Mouse (Mus musculus) CD4-positive, CD25-positive, alpha-beta regulatory T cell, adult 2 months (primary cell): Measurements from ENCODE around the gene Rgs8.
A peak's percentile ranks its signal among the peaks of the same experiment; 100 is the strongest.

Source experiments
- DNase-seq: peaks from one replicate; pipeline ENCODE4 v3.0.0-alpha.2; 2012; ENCODE audit warnings: low read depth, low spot score

Rgs8 gene

GRCm38 (mm10) chr1:153704996-153705395, 52.2 kb downstream of the Rgs8 start:
- no peak for DNase-seq

- DNase-seq = no peak
Observed at GRCm38 (mm10) chr1:153708626-153709025, 55.8 kb downstream of the Rgs8 start.

GRCm38 (mm10) chr1:153709451-153709850, 56.6 kb downstream of the Rgs8 start:
- DNase-seq = peak; percentile 31

GRCm38 (mm10) chr1:153711544-153712262, 58.9 kb downstream of the Rgs8 start:
- no peak for DNase-seq

GRCm38 (mm10) chr1:153712633-153713032, 59.8 kb downstream of the Rgs8 start:
- no peak for DNase-seq

GRCm38 (mm10) chr1:153717990-153718389, 65.2 kb downstream of the Rgs8 start:
- no peak for DNase-seq

- DNase-seq = no peak
Observed at GRCm38 (mm10) chr1:153720935-153721334, 68.1 kb downstream of the Rgs8 start.

- no peak for DNase-seq
Observed at GRCm38 (mm10) chr1:153721565-153722310, 68.9 kb downstream of the Rgs8 start.

GRCm38 (mm10) chr1:153723426-153723825, 70.6 kb downstream of the Rgs8 start:
- DNase-seq = peak; percentile 92

- DNase-seq = no peak
Observed at GRCm38 (mm10) chr1:153726636-153727035, 73.8 kb downstream of the Rgs8 start.

- peak; percentile 35 for DNase-seq
Observed at GRCm38 (mm10) chr1:153729806-153730205, 77.0 kb downstream of the Rgs8 start.

- DNase-seq = no peak
Observed at GRCm38 (mm10) chr1:153730671-153731070, 77.8 kb downstream of the Rgs8 start.

- DNase-seq = no peak
Observed at GRCm38 (mm10) chr1:153733181-153733580, 80.4 kb downstream of the Rgs8 start.

GRCm38 (mm10) chr1:153734866-153735265, 82.0 kb downstream of the Rgs8 start:
- DNase-seq = no peak

- DNase-seq = no peak
Observed at GRCm38 (mm10) chr1:153736096-153736495, 83.3 kb downstream of the Rgs8 start.

- no peak for DNase-seq
Observed at GRCm38 (mm10) chr1:153737101-153738085, 84.6 kb downstream of the Rgs8 start.

- peak; percentile 44 for DNase-seq
Observed at GRCm38 (mm10) chr1:153739437-153740015, 86.7 kb downstream of the Rgs8 start.

- peak; percentile 90 for DNase-seq
Observed at GRCm38 (mm10) chr1:153740145-153740544, 87.3 kb downstream of the Rgs8 start, which contains the start of gene Rgs16. Rgs16 (plus strand) TSS chr1:153740349.

GRCm38 (mm10) chr1:153740775-153741400, 88.1 kb downstream of the Rgs8 start:
- peak; percentile 26 for DNase-seq

GRCm38 (mm10) chr1:153741551-153742316, 88.9 kb downstream of the Rgs8 start:
- DNase-seq = no peak
